Mouse (Mus musculus) liver, postnatal 0 days (tissue): ENCODE measurements at regions not wholly inside any gene's neighbourhood (a gene's known extent, or its start where the extent isn't known, plus 50 kb on each side); places are given as distances from the start of the nearest gene placed in this dataset.

Source experiments
- ATAC-seq: fragments of 200-750 bp; cut with Nextera tagmentation; 2 replicates; pipeline ENCODE4 v1.8.0; 2017; ENCODE audit warnings: mild to moderate bottlenecking, moderate library complexity
- DNase-seq: peaks from one replicate; pipeline ENCODE4 v3.0.0-alpha.2; 2016
- H3K27ac ChIP-seq: fragments of 300-500 bp; sonication (generic); 2 replicates; pipeline ENCODE4 v1.5.1; 2014; ENCODE audit warnings: antibody characterized with exemption, moderate library complexity, mild to moderate bottlenecking, low read depth
- H3K27me3 ChIP-seq: fragments of 300-500 bp; sonication (generic); 2 replicates; pipeline ENCODE4 v1.6.1; 2014; ENCODE audit warnings: low read length, control low read depth, mixed read lengths; ENCODE audit not compliant: insufficient read depth
- H3K36me3 ChIP-seq: fragments of 300-500 bp; sonication (generic); replicated peaks from 2 replicates; pipeline ENCODE4 v1.6.1; 2014; ENCODE audit warnings: mild to moderate bottlenecking, control low read depth, low read length, moderate library complexity, mixed read lengths; ENCODE audit not compliant: insufficient read depth
- H3K4me1 ChIP-seq: fragments of 300-500 bp; sonication (generic); 2 replicates; pipeline ENCODE4 v1.6.1; 2014; ENCODE audit warnings: antibody characterized with exemption, mild to moderate bottlenecking, control low read depth; ENCODE audit not compliant: insufficient read depth
- H3K4me2 ChIP-seq: fragments of 300-500 bp; sonication (generic); 2 replicates; pipeline ENCODE4 v1.6.1; 2014; ENCODE audit warnings: low read depth, mild to moderate bottlenecking, low read length, moderate library complexity, mixed read lengths
- H3K4me3 ChIP-seq: fragments of 300-500 bp; sonication (generic); 2 replicates; pipeline ENCODE4 v1.5.1; 2014; ENCODE audit warnings: low read depth, low read length
- H3K9ac ChIP-seq: fragments of 300-500 bp; sonication (generic); replicated peaks from 2 replicates; pipeline ENCODE4 v1.6.1; 2014; ENCODE audit warnings: mild to moderate bottlenecking, moderate library complexity
- H3K9me3 ChIP-seq: fragments of 300-500 bp; sonication (generic); 2 replicates; pipeline ENCODE4 v1.6.1; 2016; ENCODE audit warnings: mild to moderate bottlenecking, control low read depth, low read length, mixed read lengths
- CTCF ChIP-seq: sonication (generic); IDR thresholded peaks from 2 replicates; pipeline ENCODE4 v1.5.1; 2016; ENCODE audit warnings: antibody characterized with exemption, low read depth
- EP300 ChIP-seq: IDR thresholded peaks from 2 replicates; pipeline ENCODE4 v1.6.1; 2016; ENCODE audit warnings: antibody characterized with exemption, low read depth, mild to moderate bottlenecking
- whole genome bisulfite sequencing: fragments of 180-500 bp; shearing (Covaris S2); extraction: QIAGEN DNeasy Blood & Tissue Kit; methylation state at CpG from one replicate; pipeline ENCODE4 v1.1.7; 2014; ENCODE audit not compliant: insufficient replicate concordance; 5-methylcytosine and 5-hydroxymethylcytosine counted together

DNA sequence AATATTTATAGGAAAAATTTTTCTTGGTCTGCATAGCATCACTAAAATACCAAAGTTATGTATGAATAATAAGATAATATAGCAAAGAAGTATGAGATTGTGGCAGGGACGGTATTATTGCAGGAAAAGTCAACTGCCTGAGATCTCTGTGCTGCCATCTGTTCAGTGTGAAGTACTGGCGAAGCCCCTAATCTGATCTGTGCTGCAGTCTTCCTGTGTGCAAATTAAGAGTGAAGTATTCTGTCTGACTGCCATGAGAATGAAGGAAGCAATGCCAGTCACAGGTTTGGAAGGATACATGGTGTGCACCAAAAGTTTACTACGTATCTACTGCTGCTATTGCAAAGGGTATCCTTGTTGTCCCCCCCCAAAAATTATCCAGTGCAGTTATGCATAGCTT is 501.5 kb downstream of the Rab28 start:
- H3K9me3 ChIP-seq, result no peaks in the 10 kb centered on the region
- H3K4me2 ChIP-seq, result no peak overlapping the region
- DNase-seq (no peak), ATAC-seq (no peak)
- H3K27ac ChIP-seq, result no peak overlapping the region
- no peaks in the 10 kb centered on the region for H3K4me1 ChIP-seq
- 68% methylated on average over 3 of the region's 3 CpGs for WGBS
- TF ChIP-seq EP300, result no peak
- TF ChIP-seq CTCF, result no peak
- H3K27me3 ChIP-seq, result no peaks in the 10 kb centered on the region
- H3K4me3 ChIP-seq, result no peak overlapping the region
- no peaks in the 10 kb centered on the region for H3K36me3 ChIP-seq
- no peak overlapping the region for H3K9ac ChIP-seq

DNA sequence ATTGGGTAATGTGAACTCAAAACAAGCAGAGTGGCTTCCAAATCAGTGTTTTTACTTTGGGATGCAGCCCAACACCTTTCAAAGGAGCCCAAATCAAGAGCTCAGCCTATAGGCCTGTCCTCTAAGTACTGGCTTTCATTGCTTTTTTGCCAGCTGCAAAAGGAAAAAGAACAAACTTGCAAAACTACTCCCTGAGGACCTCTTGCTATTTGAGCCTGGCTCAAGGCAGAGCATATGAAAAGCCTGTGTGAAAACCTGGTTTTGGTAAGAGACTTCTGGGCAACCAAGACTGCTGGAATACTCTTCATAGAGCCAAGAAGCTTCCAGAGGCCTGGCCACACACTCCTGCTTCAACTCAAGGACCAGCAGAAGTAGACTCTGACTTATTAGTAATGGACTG is 503.5 kb downstream of the Rab28 start:
- no peak overlapping the region for H3K4me2 ChIP-seq
- H3K27me3 ChIP-seq, result no peaks in the 10 kb centered on the region
- ATAC-seq (no peak), DNase-seq (no peak)
- H3K4me3 ChIP-seq, result no peak overlapping the region
- H3K27ac ChIP-seq, result no peak overlapping the region
- TF ChIP-seq CTCF, result no peak
- no peak for TF ChIP-seq EP300
- H3K9ac ChIP-seq, result no peak overlapping the region
- H3K36me3 ChIP-seq, result no peaks in the 10 kb centered on the region
- no peaks in the 10 kb centered on the region for H3K9me3 ChIP-seq
- no peaks in the 10 kb centered on the region for H3K4me1 ChIP-seq

- Histone ChIP-seq H3K9ac (no peak overlapping the region), H3K27ac (no peak overlapping the region), H3K27me3 (no peaks in the 10 kb centered on the region), H3K4me3 (no peak overlapping the region), H3K9me3 (no peaks in the 10 kb centered on the region), H3K36me3 (no peaks in the 10 kb centered on the region), H3K4me2 (no peak overlapping the region; the same call in 1 of the 2 replicates), H3K4me1 (peaks cover 8% of the 10 kb centered on the region)
- no peak for DNase-seq
- 31% methylated on average over 5 of the region's 5 CpGs for WGBS
- ATAC-seq, result peak; percentile 66
- TF ChIP-seq CTCF, result no peak
- no peak for TF ChIP-seq EP300
Measured at GRCm38 (mm10) chr5:41187193-41187592, 520.8 kb downstream of the Rab28 start.

DNA sequence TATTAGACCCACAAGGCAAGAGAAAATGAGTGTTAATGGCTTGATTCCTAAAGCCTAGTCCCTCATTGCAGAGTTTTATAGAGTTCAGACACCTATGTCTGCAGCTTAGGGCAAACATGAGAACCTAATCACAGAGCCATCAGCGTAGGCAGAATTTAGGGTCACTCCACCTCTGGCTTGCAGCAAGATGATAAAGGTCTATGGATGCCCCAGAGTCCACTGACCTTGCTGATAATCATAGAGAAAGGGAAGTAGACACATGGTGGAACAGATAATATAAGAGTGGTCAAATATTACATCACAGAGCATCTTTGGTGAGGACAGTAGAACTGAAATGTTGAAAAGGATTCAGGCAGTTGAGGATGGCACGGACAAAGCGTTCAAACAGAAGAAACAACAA is 530.7 kb downstream of the Rab28 start:
- no peaks in the 10 kb centered on the region for H3K27me3 ChIP-seq
- no peaks in the 10 kb centered on the region for H3K9me3 ChIP-seq
- no peaks in the 10 kb centered on the region for H3K4me1 ChIP-seq
- TF ChIP-seq CTCF (no peak), EP300 (no peak)
- H3K9ac ChIP-seq, result no peak overlapping the region
- H3K27ac ChIP-seq, result no peak overlapping the region
- no peak overlapping the region for H3K4me3 ChIP-seq
- H3K4me2 ChIP-seq, result no peak overlapping the region
- ATAC-seq (no peak), DNase-seq (no peak)
- 69% methylated on average over 3 of the region's 3 CpGs for WGBS
- no peaks in the 10 kb centered on the region for H3K36me3 ChIP-seq

DNA sequence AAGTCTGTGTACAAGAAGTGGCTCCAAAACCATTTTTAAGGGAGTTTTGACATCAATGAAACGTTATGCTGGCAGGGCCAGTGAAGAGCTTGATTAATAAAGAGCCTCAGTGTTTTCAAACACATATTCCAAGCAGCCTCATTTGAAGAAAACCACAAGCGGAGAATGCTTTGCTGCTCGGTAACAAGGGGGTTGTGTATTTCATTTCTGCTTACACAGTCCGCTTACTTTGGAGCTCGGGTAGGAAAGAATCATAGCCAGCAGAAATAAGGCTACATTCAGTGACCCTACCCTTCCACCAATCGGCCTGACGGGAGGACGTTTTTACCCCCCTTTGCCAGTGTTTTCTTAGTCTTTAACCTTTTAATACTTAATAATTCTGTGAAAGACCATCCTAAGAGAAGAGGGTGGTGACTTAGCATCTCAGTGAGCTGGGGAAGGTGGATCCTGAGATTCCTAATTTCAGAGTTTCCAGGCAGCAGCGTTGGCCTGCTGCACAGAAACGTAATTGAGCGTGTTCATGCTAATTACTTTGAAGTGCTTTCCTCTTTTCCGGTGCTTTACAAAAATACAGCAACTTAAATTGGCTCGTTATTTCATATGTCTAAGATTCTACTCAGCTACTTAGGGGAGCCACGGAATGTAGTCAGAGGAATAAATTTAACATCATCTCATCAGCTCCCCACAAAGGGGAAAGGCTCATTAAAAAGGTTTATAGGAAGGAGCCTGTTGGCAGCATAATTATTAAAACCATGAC is 541.9 kb downstream of the Rab28 start:
- Histone ChIP-seq H3K27me3 (no peaks in the 10 kb centered on the region), H3K9ac (no peak overlapping the region), H3K4me1 (no peaks in the 10 kb centered on the region), H3K36me3 (no peaks in the 10 kb centered on the region), H3K27ac (no peak overlapping the region), H3K4me3 (no peak overlapping the region), H3K4me2 (no peak overlapping the region), H3K9me3 (no peaks in the 10 kb centered on the region)
- ATAC-seq, result no peak
- TF ChIP-seq CTCF (no peak), EP300 (no peak)
- DNase-seq, result no peak
- 70% methylated on average over 14 of the region's 14 CpGs for WGBS

DNA sequence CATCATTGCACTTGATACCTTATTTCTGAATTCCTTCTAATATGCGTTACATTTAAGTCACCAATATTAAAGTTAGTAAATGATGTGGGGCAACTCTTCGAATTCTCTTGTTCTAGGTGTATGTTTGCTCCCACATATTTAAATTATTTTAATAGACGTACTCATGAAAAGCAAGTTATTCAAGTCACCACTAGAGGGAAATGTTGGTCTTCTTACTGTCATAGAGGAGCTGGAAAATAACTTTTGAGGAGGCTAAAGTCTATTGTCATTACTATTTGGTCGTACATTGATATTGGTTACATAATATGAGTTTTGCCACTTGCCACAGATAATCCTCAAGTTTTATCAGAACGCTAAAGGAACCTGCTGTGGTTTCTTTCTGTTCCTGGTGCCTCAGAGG is 582.9 kb downstream of the Rab28 start:
- no peaks in the 10 kb centered on the region for H3K36me3 ChIP-seq
- WGBS, result 19% methylated on average over 5 of the region's 5 CpGs
- H3K4me2 ChIP-seq, result no peak overlapping the region
- no peak overlapping the region for H3K9ac ChIP-seq
- H3K27ac ChIP-seq, result no peak overlapping the region
- TF ChIP-seq EP300 (no peak), CTCF (peak; percentile 56)
- H3K9me3 ChIP-seq, result no peaks in the 10 kb centered on the region
- ATAC-seq (no peak), DNase-seq (no peak)
- no peak overlapping the region for H3K4me3 ChIP-seq
- H3K27me3 ChIP-seq, result no peaks in the 10 kb centered on the region
- H3K4me1 ChIP-seq, result no peaks in the 10 kb centered on the region

DNA sequence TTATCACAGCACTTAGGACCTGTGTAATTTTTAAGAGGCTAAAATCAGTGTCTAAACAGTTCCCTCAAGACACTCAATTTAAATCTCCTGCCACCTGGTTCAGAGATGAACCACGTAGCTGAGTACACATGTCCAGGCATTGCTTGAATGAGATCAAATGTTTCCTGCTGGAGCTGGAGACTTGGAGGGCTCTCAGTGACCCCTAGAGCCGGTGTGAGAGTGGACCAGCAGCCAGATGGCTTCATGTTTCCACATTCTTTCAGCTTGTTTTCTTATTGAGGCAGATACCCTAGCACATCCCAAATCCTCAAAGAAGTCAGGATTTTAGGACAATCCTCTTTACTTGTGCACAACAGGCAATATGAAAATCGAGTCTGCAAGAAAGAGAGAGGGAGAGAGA is 590.3 kb downstream of the Rab28 start:
- 45% methylated on average over 3 of the region's 3 CpGs for WGBS
- TF ChIP-seq CTCF (no peak), EP300 (no peak)

More for the DNA sequence above, 590.3 kb downstream of the Rab28 start:
- ATAC-seq, result no peak
- Histone ChIP-seq H3K27me3 (no peaks in the 10 kb centered on the region), H3K27ac (no peak overlapping the region), H3K9ac (no peak overlapping the region), H3K4me3 (no peak overlapping the region), H3K4me1 (no peaks in the 10 kb centered on the region), H3K9me3 (no peaks in the 10 kb centered on the region), H3K36me3 (no peaks in the 10 kb centered on the region), H3K4me2 (no peak overlapping the region)
- DNase-seq, result no peak
